Mouse (Mus musculus) liver, embryonic 15.5 days (tissue): Measurements from ENCODE around the gene Sox13. TPM values are rescaled to one million over a fixed set of nuclear protein-coding genes. Genes with fewer than 3 reads are reported as not detected.

ENCODE experiments used
- ATAC-seq: fragments of 200-750 bp; cut with Nextera tagmentation; 2 replicates; pipeline ENCODE4 v1.8.0; 2017; ENCODE audit warnings: moderate number of reproducible peaks, mild to moderate bottlenecking, moderate library complexity; ENCODE audit not compliant: insufficient read depth
- H3K27ac ChIP-seq: fragments of 300-500 bp; sonication (generic); replicated peaks from 2 replicates; pipeline ENCODE4 v1.5.1; 2015; ENCODE audit warnings: mild to moderate bottlenecking, inconsistent platforms
- H3K27me3 ChIP-seq: fragments of 300-500 bp; sonication (generic); 2 replicates; pipeline ENCODE4 v1.6.1; 2015; ENCODE audit warnings: mild to moderate bottlenecking, inconsistent platforms
- H3K36me3 ChIP-seq: fragments of 300-500 bp; sonication (generic); replicated peaks from 2 replicates; pipeline ENCODE4 v1.6.1; 2015; ENCODE audit warnings: moderate library complexity, mild to moderate bottlenecking, inconsistent platforms
- H3K4me1 ChIP-seq: fragments of 300-500 bp; sonication (generic); replicated peaks from 2 replicates; pipeline ENCODE4 v1.6.1; 2015; ENCODE audit warnings: inconsistent platforms
- H3K4me2 ChIP-seq: fragments of 300-500 bp; sonication (generic); 2 replicates; pipeline ENCODE4 v1.6.1; 2015; ENCODE audit warnings: moderate library complexity, mild to moderate bottlenecking, inconsistent platforms
- H3K4me3 ChIP-seq: fragments of 300-500 bp; sonication (generic); replicated peaks from 2 replicates; pipeline ENCODE4 v1.5.1; 2015; ENCODE audit warnings: mild to moderate bottlenecking, inconsistent platforms
- H3K9ac ChIP-seq: fragments of 300-500 bp; sonication (generic); 2 replicates; pipeline ENCODE4 v1.6.1; 2015; ENCODE audit warnings: moderate library complexity, mild to moderate bottlenecking, inconsistent platforms
- H3K9me3 ChIP-seq: fragments of 300-500 bp; sonication (generic); replicated peaks from 2 replicates; pipeline ENCODE4 v1.6.1; 2016; ENCODE audit warnings: inconsistent platforms
- whole genome bisulfite sequencing: fragments of 180-500 bp; shearing (Covaris S2); methylation state at CpG from one replicate; pipeline ENCODE4 v1.1.7; 2015; ENCODE audit warnings: mixed read lengths; ENCODE audit not compliant: insufficient replicate concordance; 5-methylcytosine and 5-hydroxymethylcytosine counted together
- polyA plus RNA-seq: library from polyadenylated mRNA; unstranded; fragments of >200 nt; fragmentation: Nextera tagmentation; extraction: Ambion mirVana; gene quantifications from 2 replicates; pipeline ENCODE4 v1.2.1, GENCODE M21; 2015

Gene Sox13
- polyA plus RNA-seq: 1.6 and 1.9 TPM in 2 replicates

DNA sequence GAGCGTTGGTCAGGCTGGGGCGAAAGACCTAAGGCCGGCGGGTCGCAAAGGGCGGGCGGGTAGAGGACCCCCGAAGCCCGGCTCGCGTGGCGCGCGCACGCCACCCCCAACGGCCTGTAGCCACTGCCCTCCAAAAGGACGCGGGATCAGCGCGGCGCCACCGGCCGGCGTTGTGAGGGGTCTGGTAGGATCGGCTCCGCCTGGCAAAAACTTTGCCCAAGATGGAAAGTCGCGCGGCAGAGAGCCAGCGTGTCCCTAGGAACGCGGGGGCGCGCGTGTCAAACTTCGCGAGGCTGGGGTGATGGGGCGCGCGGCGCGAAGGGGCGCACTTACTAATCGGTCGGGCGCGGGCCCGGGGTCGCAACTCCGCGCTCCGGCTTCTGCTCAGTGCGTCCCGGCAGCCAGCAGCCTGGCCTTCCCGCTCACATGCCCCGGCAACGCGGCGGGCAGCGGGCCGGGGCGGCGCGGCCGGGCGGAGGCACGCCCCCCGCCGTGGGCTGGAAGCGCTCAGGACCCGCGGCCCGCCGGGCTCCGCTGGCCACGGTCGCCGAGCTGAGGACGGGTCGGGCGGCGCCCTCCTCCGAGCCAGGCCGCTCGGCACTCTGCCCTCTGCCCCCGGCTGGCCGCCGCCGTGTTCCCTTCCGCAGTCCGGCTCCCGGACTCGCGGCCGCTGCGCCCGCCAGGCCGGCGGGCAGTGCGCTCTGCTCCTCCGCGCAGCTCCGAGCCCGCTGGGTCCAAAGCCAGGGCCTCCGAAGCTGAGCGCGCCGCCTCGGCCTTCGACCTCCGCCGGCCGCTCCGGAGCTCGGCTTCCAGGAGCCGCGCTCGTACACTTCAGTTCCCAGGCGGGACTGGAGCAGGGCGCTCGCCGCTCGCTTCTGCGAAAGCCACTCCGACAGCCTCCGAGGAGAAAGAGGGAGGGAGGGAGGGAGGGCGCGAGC, at the start of gene Sox13:
Gene Sox13, minus strand, starts transcription at position 835 of the 938 bp plus-strand sequence.
- peak within 1 kb of the TSS; percentile 71 for H3K4me2 ChIP-seq
- peaks cover 4% of the 10 kb centered on the region; the same call in 1 of the 2 replicates for H3K4me1 ChIP-seq
- peak; percentile 59 for ATAC-seq
- peak within 1 kb of the TSS; percentile 76 for H3K27ac ChIP-seq
- H3K9ac ChIP-seq: peak within 1 kb of the TSS; percentile 40; the same call in 1 of the 2 replicates
- WGBS: under 1% methylated on average over 106 of the region's 128 CpGs
- no peaks in the 10 kb centered on the region for H3K9me3 ChIP-seq
- peak within 1 kb of the TSS; percentile 59 for H3K4me3 ChIP-seq
- H3K27me3 ChIP-seq: peaks cover 61% of the 10 kb centered on the region
- no peaks in the 10 kb centered on the region for H3K36me3 ChIP-seq

DNA sequence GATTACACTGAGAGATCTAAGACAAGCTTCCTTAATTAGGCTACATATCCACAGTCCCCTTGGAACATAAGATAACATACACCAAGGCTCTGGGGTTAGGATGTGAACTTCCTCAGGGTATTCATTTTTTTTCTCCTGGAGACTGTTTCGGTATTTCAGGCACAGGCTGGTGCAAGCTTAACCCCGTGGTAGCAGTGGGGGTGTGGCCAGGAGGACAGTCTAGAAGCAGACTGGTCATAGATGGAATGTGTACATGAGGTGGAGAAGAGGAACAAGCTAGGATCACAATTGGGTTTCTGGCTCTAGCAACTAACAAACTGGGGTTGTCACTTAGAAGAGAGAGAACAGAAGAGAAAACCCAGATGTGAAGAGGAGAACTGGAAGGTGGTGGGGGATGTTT, 47.4 kb upstream of the Sox13 start:
- Histone ChIP-seq H3K27me3 (no peaks in the 10 kb centered on the region), H3K4me2 (no peak overlapping the region), H3K27ac (no peak overlapping the region), H3K9ac (no peak overlapping the region), H3K4me3 (no peak overlapping the region), H3K4me1 (no peaks in the 10 kb centered on the region), H3K36me3 (no peaks in the 10 kb centered on the region), H3K9me3 (no peaks in the 10 kb centered on the region)
- no peak for ATAC-seq
- WGBS: 12% methylated on average over 2 of the region's 2 CpGs

DNA sequence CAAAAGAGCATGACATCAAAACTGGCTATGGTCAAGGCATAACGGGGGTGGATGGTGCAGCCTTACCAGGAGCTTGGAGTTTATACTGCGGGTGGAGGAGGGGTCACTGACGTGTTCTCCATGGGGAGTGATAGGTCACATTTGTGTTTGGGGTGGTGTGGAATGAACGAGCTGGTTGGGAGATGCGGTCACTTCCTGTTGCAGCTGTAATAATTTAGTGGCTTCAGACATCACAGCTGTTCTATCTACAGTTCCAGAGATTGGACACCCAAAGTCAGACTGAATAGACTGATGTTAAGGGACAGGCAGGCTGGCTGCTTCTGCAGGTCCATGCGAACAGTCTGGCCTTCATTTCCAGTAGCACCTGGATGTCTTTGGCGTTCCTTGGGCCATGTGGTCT, 46.9 kb upstream of the Sox13 start:
- WGBS: 38% methylated on average over 7 of the region's 7 CpGs
- Histone ChIP-seq H3K4me1 (no peaks in the 10 kb centered on the region), H3K4me2 (no peak overlapping the region), H3K27ac (no peak overlapping the region), H3K36me3 (no peaks in the 10 kb centered on the region), H3K27me3 (no peaks in the 10 kb centered on the region), H3K9ac (no peak overlapping the region), H3K4me3 (no peak overlapping the region), H3K9me3 (no peaks in the 10 kb centered on the region)
- no peak for ATAC-seq

DNA sequence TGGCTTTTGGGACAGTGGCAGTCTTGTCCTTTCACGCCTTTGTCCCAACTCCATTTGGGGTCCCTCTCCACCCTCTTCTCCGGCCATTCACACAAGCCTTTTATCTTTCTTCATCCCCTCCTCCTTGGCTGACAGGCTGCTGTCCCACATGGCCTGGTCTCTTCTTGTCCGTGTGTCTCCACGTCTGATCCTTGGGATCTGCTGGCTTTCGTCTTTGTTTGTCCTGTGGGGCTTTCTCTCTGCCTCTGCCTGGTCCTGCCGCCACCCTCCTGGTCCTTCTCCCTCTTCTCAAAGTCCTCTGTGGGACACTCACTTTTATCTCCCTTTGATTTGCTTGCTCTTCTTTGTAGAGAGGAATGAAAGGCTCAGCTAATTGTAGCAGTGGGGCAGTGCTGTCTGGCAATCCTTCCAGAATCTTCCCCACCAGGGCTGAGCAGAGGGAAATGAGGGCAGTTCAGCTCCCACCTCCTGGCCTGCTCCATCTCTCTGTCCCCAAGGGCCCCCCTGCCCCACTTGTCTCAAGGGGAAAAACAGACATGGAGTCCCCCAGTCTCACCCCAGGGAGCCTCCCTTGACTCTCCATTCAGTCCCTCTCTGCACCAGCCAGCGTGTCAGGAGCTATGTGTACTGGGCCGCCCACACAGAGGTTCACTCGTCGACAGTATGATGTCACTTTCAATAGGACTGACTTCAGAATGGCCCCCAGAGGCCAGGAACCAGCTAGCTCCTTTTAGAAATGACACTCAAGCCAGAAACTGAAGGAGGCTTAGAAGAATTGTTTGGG, 46.3 kb upstream of the Sox13 start:
- Histone ChIP-seq H3K27me3 (no peaks in the 10 kb centered on the region), H3K4me3 (no peak overlapping the region), H3K9me3 (no peaks in the 10 kb centered on the region), H3K36me3 (no peaks in the 10 kb centered on the region), H3K9ac (no peak overlapping the region), H3K27ac (no peak overlapping the region), H3K4me2 (no peak overlapping the region), H3K4me1 (no peaks in the 10 kb centered on the region)
- ATAC-seq: no peak
- WGBS: 56% methylated on average over 10 of the region's 10 CpGs

DNA sequence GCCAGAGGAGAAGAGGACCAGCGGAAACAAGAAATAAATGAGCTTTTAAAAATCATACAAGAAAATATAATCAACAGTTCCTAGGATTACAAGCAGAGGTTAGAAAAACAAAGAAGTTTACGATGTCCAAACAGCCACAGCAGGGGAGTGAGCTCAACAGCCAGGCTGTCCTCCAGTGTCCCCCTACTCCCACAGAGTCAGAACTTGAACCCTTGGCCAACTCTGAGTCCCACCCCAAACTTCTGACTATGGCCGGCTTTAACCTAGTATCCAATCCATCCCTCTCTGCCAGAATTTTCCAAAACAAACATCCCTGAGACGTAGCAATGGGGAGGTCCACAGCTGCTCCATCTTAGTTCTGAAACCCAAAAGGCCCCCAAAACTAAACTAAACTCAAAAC, 45.0 kb upstream of the Sox13 start:
- 69% methylated on average over 4 of the region's 4 CpGs for whole genome bisulfite sequencing
- H3K9ac ChIP-seq: no peak overlapping the region
- no peaks in the 10 kb centered on the region for H3K36me3 ChIP-seq
- no peak overlapping the region for H3K27ac ChIP-seq
- H3K4me1 ChIP-seq: no peaks in the 10 kb centered on the region
- no peaks in the 10 kb centered on the region for H3K27me3 ChIP-seq
- ATAC-seq: no peak
- no peak overlapping the region for H3K4me2 ChIP-seq
- no peak overlapping the region for H3K4me3 ChIP-seq
- H3K9me3 ChIP-seq: no peaks in the 10 kb centered on the region

DNA sequence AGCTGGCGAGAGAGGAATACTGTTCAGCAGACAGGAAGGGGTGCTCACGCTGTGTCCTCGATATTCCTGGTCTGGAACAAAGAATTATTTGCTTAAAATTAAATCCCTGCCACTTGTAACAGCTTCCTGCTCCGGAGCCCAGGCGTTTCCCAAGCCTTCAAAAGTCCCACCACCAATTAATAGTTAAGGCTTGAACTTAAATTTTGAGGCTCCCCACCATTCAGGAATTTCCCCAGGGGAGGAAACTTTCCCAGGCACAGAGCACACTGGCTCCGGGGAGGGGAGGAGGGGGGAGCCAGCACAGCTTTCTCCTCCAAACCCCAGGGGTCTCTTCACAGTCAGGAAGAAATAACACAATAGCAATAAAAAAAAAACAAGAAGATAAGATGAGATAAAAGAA, 44.6 kb upstream of the Sox13 start:
- H3K9ac ChIP-seq: no peak overlapping the region
- no peaks in the 10 kb centered on the region for H3K4me1 ChIP-seq
- no peaks in the 10 kb centered on the region for H3K9me3 ChIP-seq
- no peak for ATAC-seq
- no peak overlapping the region for H3K27ac ChIP-seq
- WGBS: 49% methylated on average over 6 of the region's 6 CpGs
- no peaks in the 10 kb centered on the region for H3K27me3 ChIP-seq
- no peaks in the 10 kb centered on the region for H3K36me3 ChIP-seq
- no peak overlapping the region for H3K4me3 ChIP-seq
- H3K4me2 ChIP-seq: no peak overlapping the region

DNA sequence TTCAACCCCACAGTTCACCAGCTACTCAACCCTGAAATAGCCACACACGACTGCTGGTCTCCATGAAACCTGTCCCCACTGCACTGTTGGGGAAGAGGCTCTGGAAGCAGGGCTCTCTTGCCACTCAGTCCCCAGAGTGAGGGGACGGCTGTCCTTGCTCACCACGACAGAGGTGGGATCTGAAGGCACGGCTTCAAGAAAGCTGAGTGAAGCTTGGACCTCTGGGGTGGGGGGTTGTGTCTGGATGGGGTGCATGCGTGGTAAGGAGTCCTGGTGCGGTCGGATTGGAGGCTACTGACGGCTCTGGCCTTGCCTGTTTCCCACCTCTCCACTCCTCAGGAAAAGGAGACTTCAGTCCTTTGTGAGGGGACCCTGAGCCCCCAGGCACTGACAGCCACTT, 43.7 kb upstream of the Sox13 start:
- Histone ChIP-seq H3K4me3 (no peak overlapping the region), H3K4me1 (no peaks in the 10 kb centered on the region), H3K4me2 (no peak overlapping the region), H3K9me3 (no peaks in the 10 kb centered on the region), H3K27me3 (no peaks in the 10 kb centered on the region), H3K9ac (no peak overlapping the region), H3K27ac (no peak overlapping the region), H3K36me3 (no peaks in the 10 kb centered on the region)
- 60% methylated on average over 8 of the region's 8 CpGs for WGBS
- no peak for ATAC-seq

DNA sequence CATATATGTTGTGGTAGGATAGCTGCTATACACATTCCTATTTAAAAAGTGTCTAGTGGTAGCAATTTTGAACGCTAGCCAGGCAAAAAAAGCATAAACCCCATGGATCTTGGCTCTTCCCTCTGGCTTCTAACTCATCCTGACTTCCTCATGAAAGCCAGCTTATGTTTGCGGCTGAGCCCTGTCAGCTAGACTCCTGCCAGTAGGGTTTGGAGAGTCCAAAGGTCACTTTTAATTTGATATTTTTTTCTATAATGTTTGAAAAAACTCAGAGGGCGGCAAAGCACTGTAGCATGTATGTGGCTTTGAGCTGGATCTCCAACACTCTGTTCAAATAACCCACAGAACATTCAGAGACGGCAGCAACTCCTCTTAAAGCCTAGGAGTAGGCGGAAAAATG, 39.0 kb upstream of the Sox13 start:
- WGBS: 62% methylated on average over 5 of the region's 5 CpGs
- Histone ChIP-seq H3K27ac (no peak overlapping the region), H3K4me2 (no peak overlapping the region), H3K9ac (no peak overlapping the region), H3K36me3 (no peaks in the 10 kb centered on the region), H3K4me1 (no peaks in the 10 kb centered on the region), H3K4me3 (no peak overlapping the region), H3K27me3 (no peaks in the 10 kb centered on the region), H3K9me3 (no peaks in the 10 kb centered on the region)
- no peak for ATAC-seq

DNA sequence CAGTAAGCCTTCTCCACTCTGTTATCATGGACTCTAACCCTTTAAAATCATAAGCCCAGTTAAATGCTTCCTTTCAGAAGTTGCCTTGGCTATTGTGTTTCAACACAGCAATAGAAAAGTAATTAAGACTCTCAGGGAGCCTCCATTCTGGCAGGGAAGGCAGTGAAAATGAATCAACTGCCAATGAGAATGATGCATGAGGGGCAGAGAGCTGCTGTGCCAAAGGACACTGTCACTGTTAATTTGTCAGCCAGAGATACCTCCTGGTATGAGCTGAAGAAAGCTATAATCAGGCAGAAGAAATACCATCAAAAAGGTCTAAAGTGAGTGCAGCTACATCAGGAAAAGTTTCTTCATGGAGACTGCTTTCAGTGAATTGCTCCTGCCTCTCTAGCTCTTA, 36.8 kb upstream of the Sox13 start:
- Histone ChIP-seq H3K4me3 (no peak overlapping the region), H3K36me3 (no peaks in the 10 kb centered on the region), H3K9ac (no peak overlapping the region), H3K27ac (no peak overlapping the region), H3K4me2 (no peak overlapping the region), H3K27me3 (no peaks in the 10 kb centered on the region), H3K9me3 (no peaks in the 10 kb centered on the region), H3K4me1 (no peaks in the 10 kb centered on the region)
- no peak for ATAC-seq

DNA sequence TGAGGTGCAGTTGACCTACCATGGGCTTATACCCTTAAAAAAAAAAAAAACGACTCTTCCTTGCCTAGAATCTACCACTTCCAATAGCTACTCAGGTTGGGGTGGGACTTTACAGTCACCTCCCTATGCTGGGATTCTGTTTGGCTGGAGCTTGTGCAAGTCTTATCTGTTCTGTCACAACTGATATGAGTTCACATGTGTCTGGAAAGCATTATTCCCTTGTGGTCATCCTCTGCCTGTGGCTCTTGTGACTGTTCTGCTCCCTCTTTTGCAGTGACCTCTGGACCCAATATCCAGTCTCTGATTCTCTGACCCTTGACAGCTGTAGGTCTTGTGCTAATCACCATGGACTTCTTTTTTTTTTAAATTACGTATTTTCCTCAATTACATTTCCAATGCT, 31.9 kb upstream of the Sox13 start:
- WGBS: 32% methylated on average over 2 of the region's 2 CpGs
- ATAC-seq: no peak
- no peak overlapping the region for H3K4me3 ChIP-seq

DNA sequence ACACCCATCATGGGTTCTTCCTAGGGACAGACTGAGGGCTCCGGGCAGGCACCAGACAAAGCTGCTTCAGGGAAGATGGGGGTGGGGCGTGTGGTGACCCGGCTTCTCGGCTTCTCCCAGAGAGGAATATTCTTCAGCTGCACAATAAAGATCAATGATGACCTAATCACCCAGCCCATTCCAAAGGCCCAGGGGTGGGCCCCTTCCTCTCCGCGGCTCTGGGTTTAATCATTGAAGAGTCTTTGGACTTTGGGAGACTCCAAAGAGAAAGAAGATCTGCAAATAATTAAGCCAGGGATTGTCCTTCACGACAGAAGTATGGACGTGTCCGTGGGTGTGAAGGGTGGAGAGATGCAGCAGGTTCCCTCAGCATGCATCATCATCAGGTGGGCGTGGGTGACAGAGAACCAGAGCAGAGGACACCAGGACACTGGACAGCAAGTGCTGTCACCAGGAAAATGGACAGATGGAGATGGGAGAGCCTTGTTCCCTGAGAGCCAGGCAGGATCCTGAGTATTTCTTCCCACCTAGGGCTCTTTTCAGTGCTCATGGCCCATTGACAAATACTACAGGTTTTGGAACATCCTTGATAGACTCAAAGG, 28.5 kb upstream of the Sox13 start:
- peak; percentile 78 for ATAC-seq
- H3K27ac ChIP-seq: peak overlapping the region; percentile 66
- H3K4me2 ChIP-seq: no peak overlapping the region; the same call in 1 of the 2 replicates
- H3K27me3 ChIP-seq: no peaks in the 10 kb centered on the region
- H3K4me1 ChIP-seq: peaks cover 17% of the 10 kb centered on the region
- H3K9me3 ChIP-seq: no peaks in the 10 kb centered on the region
- 51% methylated on average over 10 of the region's 10 CpGs for WGBS
- H3K4me3 ChIP-seq: no peak overlapping the region
- no peak overlapping the region for H3K9ac ChIP-seq
- H3K36me3 ChIP-seq: no peaks in the 10 kb centered on the region

More for the DNA sequence above, 31.9 kb upstream of the Sox13 start:
- Histone ChIP-seq H3K4me2 (no peak overlapping the region), H3K27me3 (no peaks in the 10 kb centered on the region), H3K36me3 (no peaks in the 10 kb centered on the region), H3K27ac (no peak overlapping the region), H3K4me1 (peaks cover 7% of the 10 kb centered on the region), H3K9ac (no peak overlapping the region), H3K9me3 (no peaks in the 10 kb centered on the region)
